Mouse (Mus musculus) forebrain, embryonic 12.5 days (tissue): Measurements from ENCODE around the gene Zfp846. TPM values are rescaled to one million over a fixed set of nuclear protein-coding genes. Genes with fewer than 3 reads are reported as not detected.

Experiments used
- polyA plus RNA-seq: library from polyadenylated mRNA; unstranded; fragments of >200 nt; fragmentation: Nextera tagmentation; extraction: Ambion mirVana; gene quantifications from 2 replicates; pipeline ENCODE4 v1.2.1, GENCODE M21; 2016

The Zfp846 gene
- polyA plus RNA-seq, 1 experiment from 2014 or later, result 28.2 TPM

Other genes starting within 250 kb of the Zfp846 start
- gene Olfr18, start 245.2 kb upstream of the Zfp846 start, polyA plus RNA-seq, result not detected in 2 replicates
- gene Zfp560, start 196.1 kb upstream of the Zfp846 start, polyA plus RNA-seq, result 37.0 and 37.2 TPM in 2 replicates
- 32.1 and 36.5 TPM in 2 replicates for gene Zfp26, start 121.1 kb upstream of the Zfp846 start, polyA plus RNA-seq
- gene Zfp426, start 88.5 kb upstream of the Zfp846 start, polyA plus RNA-seq, result 29.1 and 32.5 TPM in 2 replicates
- gene Zfp266, start 59.9 kb upstream of the Zfp846 start, polyA plus RNA-seq, result 160 and 165 TPM in 2 replicates
- gene Ubl5, start 61.6 kb downstream of the Zfp846 start, polyA plus RNA-seq, result 499 and 516 TPM in 2 replicates
- gene Fbxl12, start 63.5 kb downstream of the Zfp846 start, polyA plus RNA-seq, result 16.2 and 16.4 TPM in 2 replicates
- 53.9 and 56.2 TPM in 2 replicates for gene Pin1, start 70.8 kb downstream of the Zfp846 start, polyA plus RNA-seq
- 35.2 and 36.4 TPM in 2 replicates for gene Olfm2, start 165.1 kb downstream of the Zfp846 start, polyA plus RNA-seq
- gene Col5a3, start 233.8 kb downstream of the Zfp846 start, polyA plus RNA-seq, result 0.29 and 0.55 TPM in 2 replicates
- not detected in 2 replicates for gene Rdh8, start 237.2 kb downstream of the Zfp846 start, polyA plus RNA-seq